Comparison of ENCODE assay signal across 20 mouse cellular contexts in the genomic region with DNA sequence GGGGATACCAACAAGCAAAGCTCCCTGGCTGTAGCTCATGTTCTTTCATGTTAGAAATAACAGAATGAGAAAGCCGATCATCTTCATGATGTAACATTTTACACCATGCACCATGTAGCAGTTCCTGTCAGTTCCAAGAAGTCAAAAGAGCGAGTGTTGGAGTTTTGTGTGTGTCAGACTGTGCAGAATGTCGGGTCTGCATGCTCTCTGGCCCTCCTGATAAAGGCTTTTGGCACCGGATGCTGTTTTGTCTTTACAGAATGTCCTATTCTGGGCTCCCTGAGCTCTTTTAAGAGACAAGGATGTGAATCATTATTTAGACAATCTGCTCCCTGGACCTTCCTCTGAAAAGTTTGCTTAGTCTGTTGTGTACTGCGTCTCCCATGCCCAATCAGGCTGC. TPM values are rescaled to one million over a fixed set of nuclear protein-coding genes. Genes with fewer than 3 reads are reported as not detected.
DNase-seq lines count a peak whose midpoint lies in the region; ATAC-seq and TF ChIP-seq lines count a peak whose summit lies in the region.
"Had no signal": no experiment of that assay in that cellular context is flagged by ENCODE, and none has a peak within 500 bp of the region (broad histone marks: within the 10 kb centered on the region; RNA-seq: fewer than 3 reads in every experiment).

No protein-coding gene starts in this region.

- H3K9ac ChIP-seq in lung, embryonic 14.5 days = no peak overlapping the region
- no peak overlapping the region for H3K9ac ChIP-seq in kidney, postnatal 0 days (ENCODE audit: low read depth, low read length)
- H3K9ac ChIP-seq: embryonic facial prominence, embryonic 15.5 days; intestine, embryonic 15.5 days; limb, embryonic 15.5 days had no signal

- no peak overlapping the region for H3K4me2 ChIP-seq in lung, embryonic 14.5 days
- H3K4me2 ChIP-seq in kidney, postnatal 0 days (ENCODE audit: low read length) = no peak overlapping the region
- H3K4me2 ChIP-seq: embryonic facial prominence, embryonic 15.5 days; intestine, embryonic 15.5 days; limb, embryonic 15.5 days had no signal

- H3K27me3 ChIP-seq in heart, embryonic 10.5 days (ENCODE audit: insufficient read depth, poor library complexity, severe bottlenecking) = no peaks in the 10 kb centered on the region
- H3K27me3 ChIP-seq in lung, embryonic 14.5 days (ENCODE audit: insufficient read depth, low read length) = no peaks in the 10 kb centered on the region
- H3K27me3 ChIP-seq in kidney, postnatal 0 days (ENCODE audit: insufficient read depth, low read length) = no peaks in the 10 kb centered on the region
- no peaks in the 10 kb centered on the region for H3K27me3 ChIP-seq in limb, embryonic 10.5 days (ENCODE audit: low read depth, poor library complexity, severe bottlenecking)
- H3K27me3 ChIP-seq: embryonic facial prominence, embryonic 15.5 days; intestine, embryonic 15.5 days; limb, embryonic 15.5 days had no signal

- H3K4me3 ChIP-seq in heart, embryonic 10.5 days = no peak overlapping the region
- H3K4me3 ChIP-seq in lung, embryonic 14.5 days (ENCODE audit: low read depth, low read length) = no peak overlapping the region
- no peak overlapping the region for H3K4me3 ChIP-seq in kidney, postnatal 0 days (replicated peaks; ENCODE audit: low read depth, low read length)
- H3K4me3 ChIP-seq in limb, embryonic 10.5 days = no peak overlapping the region
- H3K4me3 ChIP-seq: embryonic facial prominence, embryonic 15.5 days; intestine, embryonic 15.5 days; limb, embryonic 15.5 days had no signal

- WGBS in heart, embryonic 10.5 days = 58% methylated on average over 5 of the region's 5 CpGs
- 52% methylated on average over 5 of the region's 5 CpGs for WGBS in lung, embryonic 14.5 days
- 52% methylated on average over 5 of the region's 5 CpGs for WGBS in kidney, postnatal 0 days
- WGBS in limb, embryonic 10.5 days = 87% methylated on average over 5 of the region's 5 CpGs

- H3K4me1 ChIP-seq in heart, embryonic 10.5 days = no peaks in the 10 kb centered on the region
- no peaks in the 10 kb centered on the region for H3K4me1 ChIP-seq in lung, embryonic 14.5 days (ENCODE audit: insufficient read depth)
- H3K4me1 ChIP-seq in kidney, postnatal 0 days (replicated peaks; ENCODE audit: insufficient read depth, low read length) = no peaks in the 10 kb centered on the region
- 0 out of 2 replicates have a peak, but pooled peaks cover 5% of the 10 kb centered on the region for H3K4me1 ChIP-seq in limb, embryonic 10.5 days
- H3K4me1 ChIP-seq: embryonic facial prominence, embryonic 15.5 days; intestine, embryonic 15.5 days; limb, embryonic 15.5 days had no signal

- ATAC-seq in lung, embryonic 14.5 days (ENCODE audit: insufficient read depth) = no peak
- no peak for ATAC-seq in kidney, postnatal 0 days (replicated peaks; ENCODE audit: low FRiP score, low read depth)
- ATAC-seq: intestine, embryonic 15.5 days had no signal

- H3K9me3 ChIP-seq in heart, embryonic 10.5 days = no peaks in the 10 kb centered on the region
- no peaks in the 10 kb centered on the region for H3K9me3 ChIP-seq in lung, embryonic 14.5 days (ENCODE audit: low read depth, low read length)
- no peaks in the 10 kb centered on the region for H3K9me3 ChIP-seq in kidney, postnatal 0 days (replicated peaks; ENCODE audit: low read length)
- no peaks in the 10 kb centered on the region for H3K9me3 ChIP-seq in limb, embryonic 10.5 days (replicated peaks)
- H3K9me3 ChIP-seq: embryonic facial prominence, embryonic 15.5 days; intestine, embryonic 15.5 days; limb, embryonic 15.5 days had no signal

- no peak overlapping the region for H3K27ac ChIP-seq in heart, embryonic 10.5 days
- no peak overlapping the region for H3K27ac ChIP-seq in lung, embryonic 14.5 days (ENCODE audit: low read depth)
- no peak overlapping the region for H3K27ac ChIP-seq in kidney, postnatal 0 days
- no peak overlapping the region for H3K27ac ChIP-seq in limb, embryonic 10.5 days
- H3K27ac ChIP-seq: embryonic facial prominence, embryonic 15.5 days; intestine, embryonic 15.5 days; limb, embryonic 15.5 days; macrophage had no signal

- TF ChIP-seq CTCF in lung, embryonic 14.5 days (IDR thresholded peaks at IDR 0.05; ENCODE audit: low read depth) = no peak
- TF ChIP-seq CTCF in kidney, postnatal 0 days (IDR thresholded peaks at IDR 0.05; ENCODE audit: low read depth) = no peak

- peak; percentile 53 to 73 for DNase-seq in heart, adult 18-20 months
- DNase-seq in heart, embryonic 10.5 days (ENCODE audit: low spot score) = no peak
- DNase-seq in lung, embryonic 14.5 days = peak; percentile 23
- no peak for DNase-seq in lung, adult 18-20 months
- DNase-seq in heart, adult 9 months (ENCODE audit: low spot score in 2 of 2) = peak; percentile 44 to 69
- peak; percentile 60 for DNase-seq in kidney, postnatal 0 days (ENCODE audit: low spot score)
- DNase-seq in right cerebral cortex, adult 2 months (ENCODE audit: low spot score in 2 of 2) = no peak
- no peak for DNase-seq in limb, embryonic 10.5 days (ENCODE audit: low spot score)
- DNase-seq: B cell, adult 2 months; cerebellum, adult 8-10 months; gastrocnemius, postnatal 14 days; layer of hippocampus, adult 9-11 months; midbrain, embryonic 14.5 days; right cerebral cortex, postnatal 4 days; thymus, adult 2 months had no signal

- no peaks in the 10 kb centered on the region for H3K36me3 ChIP-seq in heart, embryonic 10.5 days
- H3K36me3 ChIP-seq in lung, embryonic 14.5 days (ENCODE audit: insufficient read depth) = no peaks in the 10 kb centered on the region
- H3K36me3 ChIP-seq in kidney, postnatal 0 days (ENCODE audit: insufficient read depth, low read length) = no peaks in the 10 kb centered on the region
- H3K36me3 ChIP-seq in limb, embryonic 10.5 days = no peaks in the 10 kb centered on the region
- H3K36me3 ChIP-seq: embryonic facial prominence, embryonic 15.5 days; intestine, embryonic 15.5 days; limb, embryonic 15.5 days had no signal

RNA-seq across cellular contexts. Expression of gene Pparg, which starts 22.0 kb away (rescaled TPM):
- total RNA-seq in heart, adult 18-20 months (2021) = 10 to 100 TPM; 12.9 to 19.0 TPM
- 0.88 and 1.3 TPM in 2 replicates for polyA plus RNA-seq in heart, embryonic 10.5 days (2016; fragmentation: Nextera tagmentation; extraction: Ambion mirVana)
- polyA plus RNA-seq in lung, embryonic 14.5 days (2014; fragmentation: Nextera tagmentation; extraction: Ambion mirVana) = 2.2 and 2.5 TPM in 2 replicates
- 6.0 and 8.0 TPM in 2 replicates for polyA plus RNA-seq in kidney, postnatal 0 days (2015; fragmentation: Nextera tagmentation; extraction: Ambion mirVana)
- 0.26 and 0.39 TPM in 2 replicates for polyA plus RNA-seq in limb, embryonic 10.5 days (2016; fragmentation: Nextera tagmentation; extraction: Ambion mirVana)
- polyA plus RNA-seq: forebrain, embryonic 11.5 days had no signal

Comparison
In these comparisons a context has a peak if more than half of its experiments do, and no peak if none do; other contexts are left out.
1. DNase-seq: peak in heart, adult 18-20 months (2 of 2), lung, embryonic 14.5 days (single experiment), heart, adult 9 months (2 of 2) and kidney, postnatal 0 days (single experiment); none in heart, embryonic 10.5 days (single experiment), lung, adult 18-20 months (0 of 2), right cerebral cortex, adult 2 months (0 of 2) and limb, embryonic 10.5 days (single experiment).